Mouse (Mus musculus): ENCODE results near the gene 6030408B16Rik. TPM values are rescaled to one million over a fixed set of nuclear protein-coding genes. Genes with fewer than 3 reads are reported as not detected.

Gene 6030408B16Rik
- total RNA-seq, 1 experiment = 0.22 TPM

GRCm38 (mm10) chr15:101333165-101333564, 40.2 kb downstream of the 6030408B16Rik start:
- Histone ChIP-seq H3K27ac (ENCODE audit: insufficient read depth, low read depth, low read length, poor library complexity, severe bottlenecking) (no peak overlapping the region), H3K4me3 (ENCODE audit: insufficient read depth in 1 of 2, low read depth in 1 of 2, low read length in 2 of 2, poor library complexity in 1 of 2, severe bottlenecking in 1 of 2) (no peak overlapping the region), H3K9ac (ENCODE audit: insufficient read depth, low read depth, low read length, poor library complexity, severe bottlenecking) (no peak overlapping the region), H3K36me3 (ENCODE audit: control insufficient read depth, insufficient read depth, low read length, poor library complexity, severe bottlenecking) (no peaks in the 10 kb centered on the region), H3K4me1 (ENCODE audit: control insufficient read depth in 2 of 2, insufficient read depth in 2 of 2, low read length in 2 of 2, poor library complexity in 1 of 2) (peaks cover 0 to 15% of the 10 kb centered on the region in 2 experiments; a peak in 1 of 4 replicates), H3K9me3 (ENCODE audit: control insufficient read depth, insufficient read depth, low read depth, low read length) (no peaks in the 10 kb centered on the region)
- DNase-seq (ENCODE audit: low read depth, low spot score) = no peak
- TF ChIP-seq ZNF384 (IDR thresholded peaks at IDR 0.05; ENCODE audit: low read depth, low read length) (no peak), CHD2 (IDR thresholded peaks at IDR 0.05; ENCODE audit: low read depth, low read length) (no peak), HCFC1 (IDR thresholded peaks at IDR 0.05; ENCODE audit: borderline replicate concordance, insufficient read depth, low read length) (no peak), MAFK (IDR thresholded peaks at IDR 0.05; ENCODE audit: insufficient read depth, low read depth, low read length) (no peak), ZC3H11A (IDR thresholded peaks at IDR 0.05; ENCODE audit: borderline replicate concordance, low read depth, low read length) (no peak)
- in situ Hi-C loops (cut with MboI; ENCODE audit: low sequenced_read_pairs in 2 of 2, unreplicated experiment in 2 of 2) = loop anchor here (10.0 to 25.0 kb wide), 3 partner anchors 172 to 654 kb away; no protein-coding TSS in a partner anchor

GRCm38 (mm10) chr15:101333648-101334047, 40.6 kb downstream of the 6030408B16Rik start:
- Histone ChIP-seq H3K4me1 (ENCODE audit: control insufficient read depth in 2 of 2, insufficient read depth in 2 of 2, low read length in 2 of 2, poor library complexity in 1 of 2) (peaks cover 0 to 15% of the 10 kb centered on the region in 2 experiments; a peak in 1 of 4 replicates), H3K4me3 (ENCODE audit: insufficient read depth in 1 of 2, low read depth in 1 of 2, low read length in 2 of 2, poor library complexity in 1 of 2, severe bottlenecking in 1 of 2) (no peak overlapping the region), H3K27ac (ENCODE audit: insufficient read depth, low read depth, low read length, poor library complexity, severe bottlenecking) (no peak overlapping the region), H3K9me3 (ENCODE audit: control insufficient read depth, insufficient read depth, low read depth, low read length) (no peaks in the 10 kb centered on the region), H3K36me3 (ENCODE audit: control insufficient read depth, insufficient read depth, low read length, poor library complexity, severe bottlenecking) (no peaks in the 10 kb centered on the region), H3K9ac (ENCODE audit: insufficient read depth, low read depth, low read length, poor library complexity, severe bottlenecking) (no peak overlapping the region)
- in situ Hi-C loops (cut with MboI; ENCODE audit: low sequenced_read_pairs in 2 of 2, unreplicated experiment in 2 of 2) = loop anchor here (10.0 to 25.0 kb wide), 3 partner anchors 171 to 654 kb away; no protein-coding TSS in a partner anchor
- no peak for DNase-seq (ENCODE audit: low read depth, low spot score)
- TF ChIP-seq MAFK (IDR thresholded peaks at IDR 0.05; ENCODE audit: insufficient read depth, low read depth, low read length) = no peak
- peak; percentile 56 for TF ChIP-seq CHD2 (IDR thresholded peaks at IDR 0.05; ENCODE audit: low read depth, low read length)
- TF ChIP-seq ZC3H11A (IDR thresholded peaks at IDR 0.05; ENCODE audit: borderline replicate concordance, low read depth, low read length) = no peak
- no peak for TF ChIP-seq HCFC1 (IDR thresholded peaks at IDR 0.05; ENCODE audit: borderline replicate concordance, insufficient read depth, low read length)
- TF ChIP-seq ZNF384 (IDR thresholded peaks at IDR 0.05; ENCODE audit: low read depth, low read length) = no peak

DNA sequence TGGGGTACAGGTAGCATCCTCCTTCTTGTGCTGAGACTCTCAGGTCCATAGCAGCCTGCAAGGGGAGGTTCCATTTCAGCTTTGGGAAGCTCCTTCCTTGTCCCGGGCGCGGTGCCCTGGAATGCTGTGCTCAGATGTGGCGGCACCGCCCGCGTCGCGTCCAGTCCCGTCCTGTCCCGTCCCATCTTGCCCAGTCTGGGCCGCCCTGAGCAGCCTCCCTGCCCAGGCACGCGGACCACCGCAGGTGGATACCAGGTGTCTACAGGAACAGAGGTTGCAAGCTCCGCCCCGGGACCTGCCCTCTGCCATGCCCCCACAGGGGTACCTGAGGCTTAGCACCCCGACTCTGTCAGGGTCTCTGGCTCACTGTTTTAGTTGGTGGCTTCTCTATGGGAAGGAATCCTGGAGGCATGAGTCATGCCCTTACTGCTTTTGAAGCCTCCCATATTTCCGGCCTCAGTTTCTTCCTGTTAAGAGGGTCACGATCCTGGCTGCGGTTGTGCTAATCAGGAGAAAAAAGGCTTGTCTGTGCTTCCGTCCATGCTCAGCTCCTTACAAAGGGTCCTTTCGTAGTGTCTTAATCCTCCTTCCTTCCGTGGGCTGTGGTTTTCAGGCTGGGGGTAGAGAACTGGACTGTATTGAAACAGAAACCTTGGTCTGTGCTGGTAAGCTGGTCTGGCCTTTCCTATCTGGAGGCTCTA, 43.6 kb downstream of the 6030408B16Rik start:
- TF ChIP-seq ZNF384 (IDR thresholded peaks at IDR 0.05; ENCODE audit: low read depth, low read length) = no peak
- TF ChIP-seq CHD2 (IDR thresholded peaks at IDR 0.05; ENCODE audit: low read depth, low read length) = no peak
- TF ChIP-seq ZC3H11A (IDR thresholded peaks at IDR 0.05; ENCODE audit: borderline replicate concordance, low read depth, low read length) = no peak
- TF ChIP-seq HCFC1 (IDR thresholded peaks at IDR 0.05; ENCODE audit: borderline replicate concordance, insufficient read depth, low read length) = no peak
- no peak for TF ChIP-seq MAFK (IDR thresholded peaks at IDR 0.05; ENCODE audit: insufficient read depth, low read depth, low read length)
- Histone ChIP-seq H3K4me1 (ENCODE audit: control insufficient read depth in 2 of 2, insufficient read depth in 2 of 2, low read length in 2 of 2, poor library complexity in 1 of 2) (peaks cover 0 to 2% of the 10 kb centered on the region in 2 experiments; a peak in 1 of 4 replicates), H3K27ac (ENCODE audit: insufficient read depth, low read depth, low read length, poor library complexity, severe bottlenecking) (no peak overlapping the region), H3K4me3 (ENCODE audit: insufficient read depth in 1 of 2, low read depth in 1 of 2, low read length in 2 of 2, poor library complexity in 1 of 2, severe bottlenecking in 1 of 2) (peak overlapping the region in 1 of 2 experiments; percentile 26; a peak in 1 of 4 replicates), H3K36me3 (ENCODE audit: control insufficient read depth, insufficient read depth, low read length, poor library complexity, severe bottlenecking) (no peaks in the 10 kb centered on the region), H3K9me3 (ENCODE audit: control insufficient read depth, insufficient read depth, low read depth, low read length) (no peaks in the 10 kb centered on the region), H3K9ac (ENCODE audit: insufficient read depth, low read depth, low read length, poor library complexity, severe bottlenecking) (no peak overlapping the region)
- in situ Hi-C loops (cut with MboI; ENCODE audit: low sequenced_read_pairs in 2 of 2, unreplicated experiment in 2 of 2) = loop anchor here (10.0 to 25.0 kb wide), 3 partner anchors 168 to 651 kb away; no protein-coding TSS in a partner anchor
- no peak for DNase-seq (ENCODE audit: low read depth, low spot score)

GRCm38 (mm10) chr15:101338359-101338758, 45.3 kb downstream of the 6030408B16Rik start:
- H3K9ac ChIP-seq (ENCODE audit: insufficient read depth, low read depth, low read length, poor library complexity, severe bottlenecking) = no peak overlapping the region
- DNase-seq (ENCODE audit: low read depth, low spot score) = no peak

More at GRCm38 (mm10) chr15:101338359-101338758, 45.3 kb downstream of the 6030408B16Rik start:
- no peaks in the 10 kb centered on the region for H3K9me3 ChIP-seq (ENCODE audit: control insufficient read depth, insufficient read depth, low read depth, low read length)
- no peaks in the 10 kb centered on the region for H3K36me3 ChIP-seq (ENCODE audit: control insufficient read depth, insufficient read depth, low read length, poor library complexity, severe bottlenecking)
- no peak for TF ChIP-seq ZNF384 (IDR thresholded peaks at IDR 0.05; ENCODE audit: low read depth, low read length)
- TF ChIP-seq HCFC1 (IDR thresholded peaks at IDR 0.05; ENCODE audit: borderline replicate concordance, insufficient read depth, low read length) = no peak
- TF ChIP-seq CHD2 (IDR thresholded peaks at IDR 0.05; ENCODE audit: low read depth, low read length) = no peak
- TF ChIP-seq ZC3H11A (IDR thresholded peaks at IDR 0.05; ENCODE audit: borderline replicate concordance, low read depth, low read length) = no peak
- no peak for TF ChIP-seq MAFK (IDR thresholded peaks at IDR 0.05; ENCODE audit: insufficient read depth, low read depth, low read length)
- H3K4me1 ChIP-seq (ENCODE audit: control insufficient read depth in 2 of 2, insufficient read depth in 2 of 2, low read length in 2 of 2, poor library complexity in 1 of 2) = peaks cover 0 to 2% of the 10 kb centered on the region in 2 experiments; a peak in 1 of 4 replicates
- no peak overlapping the region for H3K4me3 ChIP-seq (ENCODE audit: insufficient read depth in 1 of 2, low read depth in 1 of 2, low read length in 2 of 2, poor library complexity in 1 of 2, severe bottlenecking in 1 of 2)
- in situ Hi-C loops (cut with MboI; ENCODE audit: low sequenced_read_pairs in 2 of 2, unreplicated experiment in 2 of 2) = loop anchor here (10.0 to 25.0 kb wide), 3 partner anchors 166 to 649 kb away; no protein-coding TSS in a partner anchor
- H3K27ac ChIP-seq (ENCODE audit: insufficient read depth, low read depth, low read length, poor library complexity, severe bottlenecking) = no peak overlapping the region

Measured in ES-E14 (cell line).